Mouse (Mus musculus) CH12F3 (cell line): Measurements from ENCODE around the gene Aak1.

Experiments used
- in situ Hi-C: fragments of 300-500 bp; cut with MboI; formaldehyde crosslinking; loops from 2 replicates; pipeline ENCODE4 v1.14.3; 2020; ENCODE audit warnings: low sequenced_read_pairs

Aak1 gene

DNA sequence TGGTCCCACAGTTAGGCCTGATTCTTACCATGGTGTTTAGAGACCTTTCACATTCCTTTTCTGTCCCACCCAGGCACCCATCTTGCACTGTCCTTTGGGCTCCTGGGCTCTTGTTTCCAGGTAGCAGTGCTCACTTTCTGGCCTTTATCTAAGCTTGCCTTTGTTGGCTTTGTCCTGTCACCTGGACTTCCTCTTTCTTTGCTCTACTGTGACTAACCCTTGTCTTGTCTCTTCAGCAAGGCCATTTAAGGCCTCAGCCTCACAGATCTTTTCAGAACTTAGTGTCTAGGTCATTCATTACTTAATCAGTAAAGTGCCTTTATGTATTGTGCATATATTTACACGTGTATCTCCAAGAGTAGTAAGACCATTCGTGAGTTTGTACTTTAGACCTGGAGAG is 99.4 kb downstream of the Aak1 start:
- in situ Hi-C loops, result no loop called here

DNA sequence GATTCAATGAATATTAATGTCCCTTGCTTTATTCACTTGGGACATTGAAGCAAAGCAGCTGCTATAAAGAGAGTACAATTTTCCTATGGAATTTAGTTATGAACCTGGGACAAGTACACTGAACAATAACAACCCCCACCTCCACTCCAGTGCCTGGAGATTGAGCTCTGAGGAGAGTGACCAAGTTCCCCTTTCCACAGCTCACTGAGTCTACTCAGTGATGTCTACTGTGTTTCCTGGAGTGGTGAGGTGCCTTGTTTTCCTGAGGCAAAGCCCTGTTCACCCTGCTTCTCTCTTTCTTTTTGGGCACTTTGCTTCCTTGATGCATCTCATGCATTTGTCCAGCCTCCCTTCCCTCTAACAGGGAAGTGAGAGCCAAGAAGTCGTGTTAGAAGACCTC is 100.8 kb downstream of the Aak1 start:
- in situ Hi-C loops, result no loop called here

DNA sequence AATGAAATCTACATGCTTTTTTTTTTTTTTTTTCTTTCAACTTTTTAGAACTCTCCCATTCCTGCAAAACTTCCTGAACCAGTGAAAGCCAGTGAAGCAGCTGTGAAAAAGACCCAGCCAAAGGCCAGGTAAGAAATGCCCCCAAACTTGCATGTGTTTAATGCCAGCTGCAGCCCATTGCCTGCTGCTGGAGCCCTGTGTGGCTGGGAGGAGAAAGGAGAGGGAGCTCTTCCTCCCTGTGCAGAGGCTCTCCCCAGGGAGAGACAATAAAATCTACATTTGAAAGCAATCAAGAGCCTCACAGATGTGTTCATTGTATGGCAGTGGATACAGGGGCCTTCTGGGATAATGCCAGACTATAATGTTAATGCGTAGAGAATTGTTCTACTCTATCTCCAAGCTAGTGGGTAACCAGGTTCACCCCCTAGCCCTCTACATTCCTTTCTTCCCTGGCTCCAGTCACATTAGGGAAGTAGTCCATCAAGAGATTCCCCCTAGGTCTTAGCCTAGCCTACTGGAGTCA is 101.5 kb downstream of the Aak1 start:
- in situ Hi-C loops, result no loop called here

DNA sequence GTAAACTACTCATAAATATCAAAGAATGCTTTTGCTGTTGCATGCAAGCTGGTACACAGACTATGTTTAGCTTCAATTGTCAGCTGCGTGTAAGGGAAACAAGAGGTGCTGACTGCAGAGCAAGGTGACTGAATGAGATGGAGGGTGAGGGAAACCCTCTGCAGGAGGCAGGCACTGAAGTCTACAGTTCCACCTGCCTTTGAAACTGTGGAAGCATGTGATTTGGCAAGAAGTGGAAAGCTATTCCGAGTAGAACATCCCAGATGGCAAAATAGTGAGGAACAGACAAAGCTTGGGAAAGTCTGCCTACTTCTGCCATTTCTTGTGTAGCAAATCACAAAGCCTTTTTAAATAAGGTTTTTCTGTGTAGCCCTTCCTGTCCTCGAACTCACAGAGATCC is 106.4 kb downstream of the Aak1 start:
- in situ Hi-C loops, result no loop called here

DNA sequence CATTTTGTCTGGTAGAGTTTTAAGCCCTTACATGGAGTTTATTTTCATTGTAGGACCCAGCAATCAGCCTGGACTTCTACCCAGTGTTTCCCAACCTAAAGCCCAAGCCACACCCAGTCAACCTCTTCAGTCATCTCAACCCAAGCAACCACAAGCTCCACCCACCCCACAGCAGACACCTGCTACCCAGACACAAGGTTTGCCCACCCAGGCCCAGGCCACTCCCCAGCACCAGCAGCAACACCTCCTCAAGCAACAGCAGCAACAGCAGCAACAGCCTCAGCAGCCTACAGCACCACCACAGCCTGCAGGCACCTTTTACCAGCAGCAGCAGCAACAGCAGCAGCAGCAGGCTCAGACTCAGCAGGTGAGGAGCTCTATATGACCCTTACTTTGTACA is 106.9 kb downstream of the Aak1 start:
- in situ Hi-C loops, result no loop called here

DNA sequence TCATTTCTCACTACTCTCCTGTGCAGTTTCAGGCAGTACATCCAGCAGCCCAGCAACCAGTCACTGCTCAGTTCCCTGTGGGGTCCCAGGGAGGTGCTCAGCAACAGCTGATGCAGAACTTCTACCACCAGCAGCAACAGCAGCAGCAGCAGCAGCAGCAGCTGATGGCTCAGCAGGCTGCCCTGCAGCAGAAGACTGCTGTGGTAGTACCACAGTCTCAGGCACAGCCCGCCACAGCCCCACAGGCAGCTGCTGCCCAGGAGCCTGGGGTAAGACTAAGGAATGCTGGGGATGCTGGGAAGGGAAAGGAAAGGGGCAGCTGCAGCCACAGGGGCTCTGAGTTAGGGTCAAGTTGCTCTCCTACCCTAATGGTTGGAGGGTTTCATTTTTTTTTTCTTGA is 109.7 kb downstream of the Aak1 start:
- in situ Hi-C loops, result no loop called here

DNA sequence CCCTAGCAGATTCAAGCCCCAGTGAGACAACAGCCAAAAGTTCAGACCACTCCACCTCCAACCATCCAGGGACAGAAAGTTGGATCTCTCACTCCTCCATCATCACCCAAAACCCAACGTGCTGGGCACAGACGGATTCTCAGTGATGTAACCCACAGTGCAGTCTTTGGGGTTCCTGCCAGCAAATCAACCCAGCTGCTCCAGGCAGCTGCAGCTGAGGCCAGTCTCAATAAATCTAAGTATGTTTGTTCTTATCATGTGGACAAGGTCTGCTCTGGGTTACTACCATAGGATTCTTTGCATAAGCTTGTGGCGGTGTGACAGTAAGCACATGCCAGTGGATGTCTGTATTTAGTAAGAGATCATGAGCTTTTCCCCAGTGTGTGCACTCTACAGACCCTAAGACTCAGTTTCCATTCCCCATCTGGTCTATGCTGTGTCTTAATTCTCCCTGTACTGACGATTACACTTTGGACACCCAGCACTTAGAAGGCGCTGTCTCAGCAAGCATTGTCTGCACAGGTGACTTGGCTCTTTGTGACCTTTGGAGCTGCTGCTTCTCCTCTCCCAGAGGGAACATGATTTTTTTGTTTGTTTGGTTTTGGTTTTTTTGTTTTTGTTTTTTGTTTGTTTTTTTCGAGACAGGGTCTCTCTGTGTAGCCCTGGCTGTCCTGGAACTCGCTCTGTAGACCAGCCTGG is 114.8 kb downstream of the Aak1 start:
- in situ Hi-C loops, result no loop called here

DNA sequence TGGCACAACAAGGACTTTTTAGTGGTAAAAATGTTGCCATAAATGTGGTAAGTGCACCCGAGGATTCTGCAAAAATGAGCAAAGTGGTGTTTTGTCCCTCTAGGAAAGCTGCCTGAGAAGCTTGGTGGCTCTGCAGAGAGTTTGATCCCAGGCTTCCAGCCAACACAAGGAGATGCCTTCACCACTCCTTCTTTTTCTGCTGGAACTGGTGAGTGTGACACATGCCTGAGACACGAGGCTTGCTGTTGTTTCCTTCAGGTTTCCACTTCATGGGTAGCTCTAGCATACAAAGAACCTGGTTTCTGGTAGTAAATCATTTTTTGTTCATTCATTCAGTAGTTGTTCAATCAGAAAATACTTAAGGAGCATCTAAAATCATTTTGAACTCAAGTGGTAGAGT is 117.8 kb downstream of the Aak1 start:
- in situ Hi-C loops, result no loop called here

DNA sequence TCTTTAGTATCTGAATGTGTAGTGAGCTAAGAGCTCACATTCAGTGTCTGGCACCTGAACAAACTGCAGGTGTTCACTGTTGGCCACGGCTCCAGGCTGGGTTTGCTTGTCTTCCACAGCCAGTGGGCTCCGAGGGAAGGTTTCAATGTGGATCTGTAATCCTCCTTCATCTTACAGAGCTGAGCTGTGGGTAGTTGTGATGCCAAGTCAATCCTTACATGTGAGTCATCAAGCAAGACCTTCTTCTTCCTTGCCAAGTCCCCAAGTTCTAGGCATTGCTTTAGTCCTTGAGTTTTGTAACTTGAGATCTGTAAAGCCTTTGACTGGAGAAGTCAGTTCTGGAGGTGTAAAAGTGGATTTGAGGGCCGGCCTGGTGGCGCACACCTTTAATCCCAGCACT is 124.6 kb downstream of the Aak1 start:
- in situ Hi-C loops, result no loop called here

DNA sequence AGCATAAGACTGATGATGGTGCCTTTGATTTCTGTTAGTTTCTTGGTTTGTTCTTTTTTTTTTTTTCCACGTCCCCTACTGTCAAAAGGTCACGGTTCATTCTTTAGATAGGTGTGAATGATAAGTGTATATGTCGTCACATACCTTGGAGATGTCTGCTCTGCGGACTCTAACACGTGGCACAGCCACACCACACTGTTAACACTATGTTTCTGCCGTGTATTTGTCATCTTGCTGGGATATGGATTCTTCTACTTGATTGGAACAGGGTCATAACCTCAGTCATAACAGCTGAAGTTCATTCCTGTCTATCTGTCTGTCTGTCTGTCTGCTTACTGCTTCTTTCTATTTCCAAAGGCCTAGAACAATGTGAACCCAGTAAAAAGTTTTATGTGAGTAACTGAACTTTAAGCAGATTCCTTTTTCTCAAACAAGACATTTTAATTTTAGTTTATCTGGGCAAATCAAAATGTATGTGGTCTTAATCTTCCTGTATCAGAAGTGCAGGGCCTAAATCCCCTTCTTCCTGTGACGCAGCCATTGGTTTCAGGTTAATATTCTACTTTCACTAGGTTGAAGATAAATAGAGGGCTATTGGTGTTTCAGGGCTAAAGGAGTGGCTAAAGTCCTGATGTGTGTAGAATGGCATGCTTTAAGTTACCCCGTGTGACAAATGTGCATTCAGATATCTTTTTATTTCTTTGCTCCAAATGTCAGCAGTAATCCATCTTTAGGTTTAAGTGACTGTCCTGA is 129.0 kb downstream of the Aak1 start:
- in situ Hi-C loops, result no loop called here

DNA sequence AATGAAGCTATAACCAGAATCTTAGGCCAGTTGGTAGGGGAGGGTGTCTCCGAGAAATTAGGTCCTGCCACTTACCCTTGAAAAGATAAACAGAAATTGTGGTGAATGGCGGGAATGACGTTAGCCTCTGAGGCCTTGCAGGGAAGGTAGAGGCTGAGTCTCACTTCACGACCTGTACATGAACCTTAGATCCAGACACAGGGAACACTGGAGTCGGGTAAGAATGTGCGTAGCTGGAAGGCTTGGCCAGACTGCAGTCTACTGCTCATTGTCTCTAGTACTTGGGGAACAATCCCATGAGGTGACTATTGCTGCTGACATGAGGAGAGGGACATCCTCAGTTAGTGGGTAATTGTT is 129.6 kb downstream of the Aak1 start:
- in situ Hi-C loops, result no loop called here

DNA sequence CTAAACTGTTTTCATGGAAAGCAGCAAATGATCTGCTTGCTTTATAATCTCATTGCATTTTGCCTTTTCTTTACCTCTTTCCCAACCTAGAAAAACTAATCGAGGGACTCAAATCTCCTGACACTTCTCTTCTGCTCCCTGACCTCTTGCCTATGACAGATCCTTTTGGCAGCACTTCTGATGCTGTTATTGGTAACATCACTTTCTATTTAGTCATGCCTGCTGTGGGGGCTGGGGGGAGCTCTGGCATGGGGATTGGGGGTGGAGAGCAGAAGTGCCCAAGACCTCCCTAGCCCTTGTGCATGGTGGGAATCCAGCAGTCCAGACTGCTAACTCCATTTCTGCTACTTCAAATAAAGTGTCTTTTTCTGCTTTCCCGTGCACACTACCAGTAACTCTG is 131.9 kb downstream of the Aak1 start:
- in situ Hi-C loops, result no loop called here

DNA sequence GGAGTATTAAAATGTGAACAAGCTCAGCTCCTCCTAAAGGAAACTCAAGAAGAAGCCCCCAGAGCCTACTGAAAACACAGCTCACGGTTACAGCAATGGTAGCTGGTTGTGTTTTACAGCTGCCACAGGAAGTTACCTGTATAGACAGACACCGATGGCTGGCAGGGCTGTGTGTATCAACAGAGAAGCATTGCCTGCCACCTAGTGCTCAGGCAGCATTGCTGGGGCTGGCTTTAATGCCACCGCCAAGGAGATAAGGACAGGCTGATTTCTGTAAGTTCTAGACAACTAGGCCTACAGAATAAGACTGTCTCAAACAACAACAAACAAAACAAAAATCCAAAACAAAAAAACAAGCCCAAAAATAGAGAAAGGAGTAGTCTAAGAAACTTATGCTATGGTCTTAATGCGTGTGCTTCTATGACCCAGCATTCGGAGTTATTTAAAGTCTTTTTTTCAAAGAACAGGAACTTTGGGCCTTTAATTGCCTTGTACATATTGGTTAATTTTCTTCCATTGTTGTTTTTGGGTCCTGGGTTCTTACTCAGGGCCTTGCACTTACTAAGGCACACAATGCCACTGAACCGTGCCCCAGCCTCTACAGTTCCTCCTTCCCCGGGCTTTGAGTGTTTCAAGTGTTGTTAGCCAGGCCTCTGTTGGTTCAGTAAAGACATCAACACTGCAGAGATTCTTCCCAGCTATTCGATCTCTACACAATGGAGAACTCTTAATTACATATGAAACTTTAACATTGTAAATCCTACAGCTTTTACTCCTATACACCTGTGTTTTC is 136.2 kb downstream of the Aak1 start:
- in situ Hi-C loops, result no loop called here

DNA sequence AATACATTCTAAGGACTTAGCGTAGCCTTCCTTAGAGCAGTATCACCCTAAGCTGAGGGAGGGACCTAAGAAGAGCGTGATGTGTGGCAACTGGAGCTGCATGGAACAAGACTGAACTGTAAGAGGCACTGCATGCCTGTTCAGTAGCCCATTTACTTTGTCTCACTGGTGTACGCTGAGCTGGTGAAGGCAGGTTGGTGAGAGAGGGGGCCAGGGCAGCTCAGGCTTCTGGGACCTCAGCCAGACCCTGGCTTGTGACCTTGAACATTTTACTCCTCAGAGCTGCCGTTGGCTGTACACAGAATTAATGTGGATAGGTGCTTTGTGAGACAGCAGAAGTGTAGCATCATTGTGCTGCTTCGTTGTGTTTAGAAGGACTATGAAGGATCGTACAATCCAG is 140.3 kb downstream of the Aak1 start:
- in situ Hi-C loops, result no loop called here

DNA sequence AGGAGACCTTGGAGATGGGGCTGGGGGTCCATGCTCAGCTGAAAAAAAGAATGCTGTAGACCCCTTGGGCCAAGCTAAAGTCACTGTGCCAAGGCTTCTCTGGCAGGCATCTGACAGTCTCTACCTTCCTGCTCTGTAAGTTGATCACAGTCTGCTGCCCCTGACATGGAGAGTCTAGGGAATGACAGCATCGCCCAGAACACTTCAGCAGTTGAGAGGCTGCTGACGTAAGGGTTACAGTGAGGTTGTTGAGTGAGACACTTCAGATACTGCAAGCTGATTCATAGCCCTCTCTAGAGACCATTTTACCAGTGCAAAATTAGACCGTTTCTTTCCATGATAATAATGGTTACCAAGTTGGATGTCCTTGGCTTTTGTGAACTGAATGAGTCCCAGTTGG is 141.7 kb downstream of the Aak1 start:
- in situ Hi-C loops, result no loop called here

DNA sequence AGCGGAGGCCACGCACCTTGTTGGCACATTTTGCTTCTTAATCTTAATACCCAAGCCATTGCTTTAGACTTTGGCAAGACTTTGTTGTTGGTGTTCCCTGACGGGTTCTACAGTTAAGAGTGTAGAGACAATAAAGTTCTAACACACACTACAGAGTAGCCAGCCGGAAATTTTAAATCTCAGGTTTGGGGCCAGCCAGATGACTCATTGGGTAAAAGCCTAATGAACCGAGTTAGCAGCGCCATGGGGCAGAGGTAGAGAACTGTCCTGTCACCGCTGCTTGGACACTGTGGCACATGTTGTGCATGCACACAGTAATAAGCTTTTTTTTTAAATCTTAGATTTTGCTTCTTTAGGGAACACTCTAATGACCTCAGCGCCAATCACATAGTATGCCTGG is 143.0 kb downstream of the Aak1 start:
- in situ Hi-C loops, result no loop called here

DNA sequence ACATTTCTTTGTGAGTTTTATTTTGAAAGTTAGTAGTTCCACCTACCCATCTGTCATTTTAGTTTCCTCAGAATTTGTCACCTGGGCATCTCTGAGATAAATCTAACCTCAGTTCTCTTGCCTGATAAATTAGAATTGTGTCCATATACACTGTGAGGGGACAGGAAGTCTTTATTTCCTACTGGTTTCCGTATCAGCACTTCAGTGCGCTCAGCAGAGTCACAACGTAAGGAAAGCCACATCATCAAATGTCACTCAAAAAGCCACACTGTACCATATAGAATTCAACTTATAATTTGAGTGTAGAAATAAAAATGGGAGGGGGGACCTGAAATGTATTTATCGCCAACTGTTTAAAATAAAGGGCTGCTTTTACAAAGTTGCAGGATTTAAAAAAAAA is 144.9 kb downstream of the Aak1 start:
- in situ Hi-C loops, result no loop called here

DNA sequence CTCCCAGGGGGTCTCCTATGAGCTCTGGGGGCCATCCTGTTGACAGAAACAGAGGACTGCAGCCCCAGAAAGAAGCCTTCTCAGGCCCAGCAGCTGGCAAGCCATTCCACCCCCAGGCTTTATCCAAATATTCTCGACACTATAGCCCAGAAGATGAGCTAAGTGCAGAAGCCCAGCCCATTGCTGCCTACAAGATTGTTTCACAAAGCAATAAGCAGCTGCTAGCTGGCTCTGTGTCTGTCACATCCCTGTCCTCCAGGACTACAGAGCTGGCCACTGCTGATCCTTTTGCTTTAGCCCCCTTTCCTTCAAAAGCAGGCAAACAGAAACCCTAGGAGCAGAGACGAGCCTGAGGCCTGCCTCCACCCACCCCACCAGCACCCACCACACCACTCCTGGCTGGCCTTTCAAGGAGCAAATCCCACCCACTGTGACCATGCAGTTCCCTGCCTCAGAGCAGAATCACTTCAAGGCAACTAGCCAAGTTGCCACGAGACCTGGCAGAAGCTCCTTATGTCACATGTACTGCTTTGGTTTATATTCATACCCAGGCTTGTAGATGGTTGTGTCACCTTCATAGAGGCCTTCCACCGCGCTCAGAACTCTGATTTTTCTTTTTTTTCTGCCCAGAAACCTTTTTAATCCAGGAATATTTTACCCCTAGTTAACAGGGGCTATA is 147.5 kb downstream of the Aak1 start:
- in situ Hi-C loops, result no loop called here

DNA sequence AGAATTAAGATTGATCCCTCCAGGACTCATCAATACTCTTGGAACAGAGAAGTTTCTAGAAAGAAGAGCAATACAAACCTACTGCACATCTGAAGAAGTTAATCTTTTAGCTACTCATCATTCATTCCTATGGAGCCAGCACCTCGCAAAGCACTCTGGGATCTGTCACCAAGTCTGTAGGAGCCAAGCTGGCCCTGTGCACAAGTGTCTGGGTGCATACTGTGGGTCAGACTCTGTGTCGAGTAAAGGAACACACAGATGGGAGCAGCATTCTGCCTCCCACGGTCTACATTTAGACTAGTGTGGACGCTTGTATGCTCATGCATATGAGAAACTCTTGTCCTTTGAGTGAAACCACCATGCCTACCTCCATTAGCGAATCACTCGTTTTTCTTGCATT is 148.0 kb downstream of the Aak1 start:
- in situ Hi-C loops, result no loop called here

DNA sequence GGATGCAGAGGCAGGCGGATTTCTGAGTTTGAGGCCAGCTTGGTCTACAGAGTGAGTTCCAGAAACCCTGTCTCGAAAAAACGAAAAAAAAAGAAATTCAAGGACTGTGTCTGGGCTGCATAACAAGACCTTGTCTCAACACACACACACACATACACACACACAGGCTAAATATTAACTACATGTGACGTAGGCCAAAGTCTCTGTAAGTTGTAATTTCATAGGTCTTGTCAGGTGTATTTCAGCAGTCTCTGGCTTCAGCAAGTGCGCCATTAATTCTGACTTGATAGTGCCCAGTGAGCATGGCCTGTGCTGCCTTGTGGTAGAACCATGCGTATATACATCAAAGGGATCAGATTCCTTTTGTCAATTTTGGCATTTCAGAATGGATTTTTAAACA is 152.7 kb downstream of the Aak1 start:
- in situ Hi-C loops, result no loop called here

DNA sequence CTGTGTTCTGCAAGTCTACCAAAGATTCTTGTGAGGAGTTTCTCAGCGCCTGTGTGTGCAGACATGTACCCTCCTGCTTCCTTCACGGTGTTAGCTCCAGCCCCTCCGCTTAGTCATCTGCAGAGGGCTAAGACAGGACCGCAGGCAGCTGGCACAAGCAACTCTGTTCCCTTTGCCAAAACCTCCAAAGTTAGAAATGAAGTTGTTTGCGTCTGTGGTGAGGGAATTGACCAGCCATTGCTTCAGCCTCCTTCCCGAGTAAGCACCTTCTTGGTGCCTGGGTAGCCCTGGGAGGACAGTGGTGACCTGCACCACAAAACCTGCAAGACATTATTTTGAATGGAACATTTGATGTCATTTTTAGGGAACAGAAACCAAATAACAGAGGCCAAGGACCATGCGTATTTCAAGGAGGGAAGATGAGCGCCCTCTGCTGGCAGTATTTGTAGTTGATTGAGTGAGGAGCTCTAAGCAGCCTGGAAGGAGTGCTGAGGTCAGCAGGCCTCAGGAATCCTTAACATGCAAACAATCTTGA is 153.3 kb downstream of the Aak1 start:
- in situ Hi-C loops, result no loop called here
